Mouse (Mus musculus): Measurements from ENCODE around the gene Ndc80. TPM values are rescaled to one million over a fixed set of nuclear protein-coding genes. Genes with fewer than 3 reads are reported as not detected.
"Not testable (repeated sequence)": the region's sequence is repeated elsewhere in the genome, so short reads cannot be mapped to it uniquely, and the experiment has no call there.

Ndc80 gene
- total RNA-seq, 4 experiments from 2014 or later: 0.37 to 0.82 (median 0.44) TPM

- DNase-seq (ENCODE audit: low spot score in 2 of 2): no peak
Observed at GRCm38 (mm10) chr17:71479381-71479901, 47.2 kb downstream of the Ndc80 start.

- no peak for DNase-seq (ENCODE audit: low spot score in 2 of 2)
Observed at GRCm38 (mm10) chr17:71477481-71477880, 49.2 kb downstream of the Ndc80 start.

GRCm38 (mm10) chr17:71476346-71477020 is 50.2 kb downstream of the Ndc80 start:
- no peak for DNase-seq (ENCODE audit: low spot score in 2 of 2)

GRCm38 (mm10) chr17:71475705-71476089 is 51.0 kb downstream of the Ndc80 start:
- peak; percentile 60 to 70 for DNase-seq (ENCODE audit: low spot score in 2 of 2)

- DNase-seq (ENCODE audit: low spot score in 2 of 2): peak; percentile 83 to 93
Observed at GRCm38 (mm10) chr17:71474762-71475704, 51.6 kb downstream of the Ndc80 start, which contains the start of gene Smchd1. Gene Smchd1 (minus strand): TSS chr17:71475343.

- no peak for DNase-seq (ENCODE audit: low spot score in 2 of 2)
Observed at GRCm38 (mm10) chr17:71474128-71474527, 52.5 kb downstream of the Ndc80 start.

- no peak for DNase-seq (ENCODE audit: low spot score in 2 of 2)
Observed at GRCm38 (mm10) chr17:71471261-71471660, 55.4 kb downstream of the Ndc80 start.

GRCm38 (mm10) chr17:71460312-71460711 is 66.3 kb downstream of the Ndc80 start:
- no peak for DNase-seq (ENCODE audit: low spot score in 2 of 2)

GRCm38 (mm10) chr17:71459818-71460217 is 66.8 kb downstream of the Ndc80 start, which contains the start of gene Gm4707:
Gene Gm4707 (minus strand): TSS chr17:71459918.
- DNase-seq (ENCODE audit: low spot score in 2 of 2): no peak

GRCm38 (mm10) chr17:71457361-71457760 is 69.3 kb downstream of the Ndc80 start:
- not testable (repeated sequence) for DNase-seq (ENCODE audit: low spot score in 2 of 2)

Other genes starting within 250 kb of the Ndc80 start
- 1 to 10 TPM; 2.6 to 5.2 (median 3.7) TPM for gene Emilin2, start 214.9 kb downstream of the Ndc80 start, total RNA-seq (2022)
- gene Gm4707, start 66.9 kb downstream of the Ndc80 start, total RNA-seq (2022): 1 to 10 TPM; 2.3 to 4.0 (median 2.7) TPM
- gene Smchd1, start 51.5 kb downstream of the Ndc80 start, total RNA-seq (2022): 10 to 100 TPM; 26.7 to 32.3 (median 29.8) TPM
- 1 to 10 TPM; 2.7 to 3.8 (median 2.8) TPM for gene Spdya, start 25.2 kb upstream of the Ndc80 start, total RNA-seq (2022)
- gene Wdr43, start 89.0 kb upstream of the Ndc80 start, total RNA-seq (2022): 10 to 100 TPM; 25.9 to 32.1 (median 29.2) TPM
- gene Togaram2, start 146.4 kb upstream of the Ndc80 start, total RNA-seq (2022): 1 to 10 TPM; 2.7 to 5.0 (median 3.4) TPM
- gene Pcare, start 226.0 kb upstream of the Ndc80 start, total RNA-seq (2022): under 1 TPM; 0.26 to 0.51 (median 0.33) TPM
- gene Clip4, start 241.6 kb upstream of the Ndc80 start, total RNA-seq (2022): 100 to 1,000 TPM in 2 of 4 experiments, 10 to 100 TPM in 2; 76.2 to 102 (median 95.2) TPM

Measured in left cerebral cortex, adult 8-10 months (tissue).